Mouse (Mus musculus) limb, embryonic 14.5 days (tissue): ENCODE measurements around the gene Serpina1b. TPM values are rescaled to one million over a fixed set of nuclear protein-coding genes. Genes with fewer than 3 reads are reported as not detected.
"Not testable (repeated sequence)": the region's sequence is repeated elsewhere in the genome, so short reads cannot be mapped to it uniquely, and the experiment has no call there.

Source experiments
- ATAC-seq: fragments of 200-750 bp; cut with Nextera tagmentation; 2 replicates; pipeline ENCODE4 v1.8.0; 2017; ENCODE audit warnings: low read depth, moderate number of reproducible peaks, moderate TSS enrichment; ENCODE audit not compliant: low FRiP score
- DNase-seq: peaks from one replicate; pipeline ENCODE4 v3.0.0-alpha.2; 2015; ENCODE audit warnings: low spot score
- H3K27ac ChIP-seq: fragments of 300-500 bp; sonication (generic); replicated peaks from 2 replicates; pipeline ENCODE4 v1.5.1; 2014; ENCODE audit warnings: low read depth, mild to moderate bottlenecking, low read length, moderate library complexity, mixed read lengths
- H3K27me3 ChIP-seq: fragments of 300-500 bp; sonication (generic); 2 replicates; pipeline ENCODE4 v1.6.1; 2014; ENCODE audit warnings: low read length, mixed read lengths; ENCODE audit not compliant: control insufficient read depth, insufficient read depth
- H3K36me3 ChIP-seq: fragments of 300-500 bp; sonication (generic); 2 replicates; pipeline ENCODE4 v1.6.1; 2014; ENCODE audit warnings: mild to moderate bottlenecking, low read length, moderate library complexity, mixed read lengths; ENCODE audit not compliant: control insufficient read depth, insufficient read depth
- H3K4me1 ChIP-seq: fragments of 300-500 bp; sonication (generic); 2 replicates; pipeline ENCODE4 v1.6.1; 2014; ENCODE audit warnings: antibody characterized with exemption, low read length, mixed read lengths; ENCODE audit not compliant: control insufficient read depth, insufficient read depth
- H3K4me2 ChIP-seq: fragments of 300-500 bp; sonication (generic); replicated peaks from 2 replicates; pipeline ENCODE4 v1.6.1; 2014; ENCODE audit warnings: low read depth, mild to moderate bottlenecking, low read length, moderate library complexity; ENCODE audit not compliant: severe bottlenecking
- H3K4me3 ChIP-seq: fragments of 300-500 bp; sonication (generic); replicated peaks from 2 replicates; pipeline ENCODE4 v1.5.1; 2014; ENCODE audit warnings: low read length
- H3K9ac ChIP-seq: fragments of 300-500 bp; sonication (generic); 2 replicates; pipeline ENCODE4 v1.6.1; 2014; ENCODE audit warnings: mild to moderate bottlenecking, low read depth, low read length, moderate library complexity; ENCODE audit not compliant: severe bottlenecking
- H3K9me3 ChIP-seq: fragments of 300-500 bp; sonication (generic); 2 replicates; pipeline ENCODE4 v1.6.1; 2016; ENCODE audit warnings: low read length; ENCODE audit not compliant: control insufficient read depth
- POLR2A ChIP-seq: fragments of 200-500 bp; IDR thresholded peaks from 2 replicates; pipeline ENCODE4 v1.8.0; 2012; ENCODE audit warnings: inconsistent platforms, mild to moderate bottlenecking, moderate library complexity, borderline replicate concordance; ENCODE audit not compliant: insufficient read depth, insufficient read length; ENCODE audit errors: extremely low read depth
- WGBS: fragments of 180-500 bp; shearing (Covaris S2); extraction: QIAGEN DNeasy Blood & Tissue Kit; methylation state at CpG from one replicate; pipeline ENCODE4 v1.1.7; 2014; 5-methylcytosine and 5-hydroxymethylcytosine counted together
- polyA plus RNA-seq, 2 experiments: library from polyadenylated mRNA; depleted of rRNA in 1 of 2; stranded (reverse) in 1 of 2; unstranded in 1 of 2; fragments of >200 nt; fragmentation: Nextera tagmentation in 1 of 2; extraction: Ambion mirVana in 1 of 2; gene quantifications; 2 replicates each; pipeline versions ENCODE4 v1.2.1 to v1.2.3; 2012 to 2014

The Serpina1b gene
- polyA plus RNA-seq (2012; rRNA removed) (0.72 and 0.80 TPM in 2 replicates), polyA plus RNA-seq (2014; fragmentation: Nextera tagmentation; extraction: Ambion mirVana) (not detected in 2 replicates)

- H3K4me3 ChIP-seq, DNase-seq, H3K4me2 ChIP-seq, H3K36me3 ChIP-seq, H3K27me3 ChIP-seq, H3K27ac ChIP-seq, ATAC-seq, H3K9me3 ChIP-seq, H3K4me1 ChIP-seq, H3K9ac ChIP-seq: not testable (repeated sequence)
- 79% methylated on average over 4 of the region's 4 CpGs for WGBS
Observed at GRCm38 (mm10) chr12:103830273-103830672, at the start of gene Serpina1b. Gene Serpina1b, minus strand, starts transcription at chr12:103830373.

GRCm38 (mm10) chr12:103866873-103867272, 36.7 kb upstream of the Serpina1b start:
- H3K27me3 ChIP-seq, H3K4me1 ChIP-seq, ATAC-seq, DNase-seq, H3K9me3 ChIP-seq, H3K4me2 ChIP-seq, H3K36me3 ChIP-seq, H3K4me3 ChIP-seq, H3K27ac ChIP-seq, H3K9ac ChIP-seq: not testable (repeated sequence)
- WGBS = 85% methylated on average over 1 of the region's 1 CpGs

DNA sequence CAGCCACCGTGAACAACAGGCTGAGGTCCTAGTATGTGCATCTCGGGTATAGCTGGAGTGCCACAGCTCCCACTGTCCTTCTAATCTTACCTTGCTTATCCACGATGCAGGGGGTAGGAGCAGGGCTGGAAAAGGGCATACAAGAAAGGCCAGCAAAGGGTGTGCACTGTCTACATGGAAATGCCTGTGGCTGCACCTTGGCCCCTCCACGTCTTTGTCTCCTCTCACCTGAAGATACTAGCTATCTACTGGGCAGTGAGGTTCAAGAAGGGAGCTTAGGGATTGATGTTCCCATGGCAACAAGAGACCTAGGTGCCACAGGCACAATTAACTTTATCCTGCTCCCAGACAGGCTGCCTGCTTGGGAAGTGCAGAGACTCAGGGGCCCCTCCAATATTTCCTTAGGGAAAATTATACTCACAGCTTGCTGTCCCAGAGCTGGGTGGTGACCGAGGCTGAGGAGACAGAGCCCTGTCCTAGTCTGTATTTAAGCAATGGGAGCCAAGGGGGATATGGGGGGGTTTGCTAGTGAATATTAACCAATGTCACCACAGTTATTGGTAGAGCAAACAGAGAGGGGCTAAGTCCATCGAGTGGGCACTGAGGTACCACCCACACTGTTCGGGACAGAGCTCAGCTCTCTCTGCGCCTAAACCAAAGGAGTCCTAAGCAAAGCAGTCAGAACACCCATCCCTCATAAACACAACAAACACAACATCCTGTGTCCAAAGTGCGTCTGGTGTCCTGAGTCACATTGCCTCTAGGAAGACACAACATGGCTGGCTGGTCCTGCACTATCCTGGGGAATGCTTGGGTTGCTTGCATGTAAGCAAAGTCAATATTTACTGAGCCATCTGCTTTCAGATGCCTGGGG, 33.2 kb upstream of the Serpina1b start, which contains the start of gene Serpina1a:
Serpina1a (minus strand) TSS at position 462 of the 874 bp plus-strand sequence.
- H3K4me2 ChIP-seq, H3K27me3 ChIP-seq, H3K4me3 ChIP-seq, H3K4me1 ChIP-seq, H3K9me3 ChIP-seq, ATAC-seq, H3K9ac ChIP-seq, H3K27ac ChIP-seq, DNase-seq, H3K36me3 ChIP-seq: not testable (repeated sequence)
- 85% methylated on average over 9 of the region's 9 CpGs for WGBS

DNA sequence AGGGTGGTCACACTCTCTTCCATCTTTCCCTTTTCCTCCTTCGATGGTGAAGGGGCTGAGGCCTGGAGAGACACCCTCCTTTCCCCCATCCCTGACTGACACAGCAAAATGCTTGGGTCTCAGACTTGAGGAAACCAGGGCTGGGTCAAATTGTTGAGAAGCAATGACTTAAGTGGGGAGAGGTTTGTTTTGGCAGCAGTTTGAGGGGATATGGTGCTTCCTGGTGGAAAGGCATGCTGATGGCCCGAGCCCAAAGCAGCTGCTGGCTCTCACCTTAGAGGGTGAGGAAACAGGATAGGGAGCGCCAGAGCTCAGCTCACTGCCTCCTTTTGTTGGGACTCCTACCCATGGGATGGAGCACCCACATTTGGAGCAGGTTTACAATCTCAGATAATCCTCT, 30.8 kb upstream of the Serpina1b start:
- Histone ChIP-seq H3K4me2 (no peak overlapping the region), H3K9ac (no peak overlapping the region), H3K4me1 (no peaks in the 10 kb centered on the region), H3K36me3 (no peaks in the 10 kb centered on the region), H3K27ac (no peak overlapping the region), H3K27me3 (no peaks in the 10 kb centered on the region), H3K4me3 (no peak overlapping the region), H3K9me3 (no peaks in the 10 kb centered on the region)
- WGBS = 71% methylated on average over 3 of the region's 3 CpGs
- no peak for TF ChIP-seq POLR2A
- ATAC-seq (no peak), DNase-seq (no peak)

DNA sequence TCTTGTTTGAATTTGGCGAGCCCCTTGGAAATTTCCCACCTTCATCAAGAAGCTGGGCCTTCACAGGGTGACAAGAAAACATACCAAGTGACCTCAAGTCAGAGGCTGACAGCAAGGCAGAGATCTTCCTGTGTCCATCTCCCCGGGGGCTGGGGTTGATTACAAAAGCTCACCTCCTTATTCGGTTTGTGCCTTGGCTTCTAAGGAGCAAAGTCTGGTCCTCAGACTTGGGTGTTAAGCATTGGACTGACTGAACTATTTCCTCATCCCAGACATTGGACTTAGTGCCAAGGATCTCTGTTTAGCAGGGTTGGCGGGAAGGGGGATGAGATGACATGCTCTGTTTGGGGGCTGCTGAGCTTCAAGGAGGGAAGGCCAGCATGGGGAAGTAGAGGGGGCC, 30.4 kb upstream of the Serpina1b start:
- not testable (repeated sequence) for H3K27me3 ChIP-seq, DNase-seq, H3K4me1 ChIP-seq, H3K27ac ChIP-seq, H3K4me2 ChIP-seq, H3K36me3 ChIP-seq, H3K9ac ChIP-seq, H3K4me3 ChIP-seq, ATAC-seq, H3K9me3 ChIP-seq
- WGBS = 85% methylated on average over 3 of the region's 4 CpGs

GRCm38 (mm10) chr12:103859584-103859983, 29.4 kb upstream of the Serpina1b start:
- not testable (repeated sequence) for H3K4me2 ChIP-seq, H3K4me1 ChIP-seq, H3K4me3 ChIP-seq, H3K9ac ChIP-seq, H3K9me3 ChIP-seq, ATAC-seq, H3K27ac ChIP-seq, DNase-seq, H3K27me3 ChIP-seq, H3K36me3 ChIP-seq
- WGBS = 66% methylated on average over 3 of the region's 3 CpGs

GRCm38 (mm10) chr12:103853032-103853431, 22.9 kb upstream of the Serpina1b start:
- WGBS = 77% methylated on average over 2 of the region's 2 CpGs

GRCm38 (mm10) chr12:103827661-103828372, 2.4 kb downstream of the Serpina1b start:
- not testable (repeated sequence) for DNase-seq, H3K4me1 ChIP-seq, H3K9me3 ChIP-seq, ATAC-seq, H3K27ac ChIP-seq, H3K4me2 ChIP-seq, H3K4me3 ChIP-seq, H3K27me3 ChIP-seq, H3K9ac ChIP-seq, H3K36me3 ChIP-seq
- WGBS = 75% methylated on average over 6 of the region's 6 CpGs

More at GRCm38 (mm10) chr12:103853032-103853431, 22.9 kb upstream of the Serpina1b start:
- not testable (repeated sequence) for H3K27ac ChIP-seq, H3K9me3 ChIP-seq, H3K4me1 ChIP-seq, DNase-seq, H3K4me2 ChIP-seq, H3K4me3 ChIP-seq, H3K36me3 ChIP-seq, H3K27me3 ChIP-seq, ATAC-seq, H3K9ac ChIP-seq
